Mouse (Mus musculus) gonadal fat pad, adult 2 months (tissue): ENCODE results near the gene Gm15217. TPM values are rescaled to one million over a fixed set of nuclear protein-coding genes. Genes with fewer than 3 reads are reported as not detected.

Experiments
- DNase-seq: peaks from one replicate; pipeline ENCODE4 v3.0.0-alpha.2; 2012; ENCODE audit warnings: low read depth
- polyA plus RNA-seq: library from polyadenylated mRNA; depleted of rRNA; stranded (reverse); fragments of >200 nt; gene quantifications from 2 replicates; pipeline ENCODE4 v1.2.3, GENCODE M21; 2012; rRNA removed

Gene Gm15217
- polyA plus RNA-seq, 1 experiment: 0.27 TPM

DNA sequence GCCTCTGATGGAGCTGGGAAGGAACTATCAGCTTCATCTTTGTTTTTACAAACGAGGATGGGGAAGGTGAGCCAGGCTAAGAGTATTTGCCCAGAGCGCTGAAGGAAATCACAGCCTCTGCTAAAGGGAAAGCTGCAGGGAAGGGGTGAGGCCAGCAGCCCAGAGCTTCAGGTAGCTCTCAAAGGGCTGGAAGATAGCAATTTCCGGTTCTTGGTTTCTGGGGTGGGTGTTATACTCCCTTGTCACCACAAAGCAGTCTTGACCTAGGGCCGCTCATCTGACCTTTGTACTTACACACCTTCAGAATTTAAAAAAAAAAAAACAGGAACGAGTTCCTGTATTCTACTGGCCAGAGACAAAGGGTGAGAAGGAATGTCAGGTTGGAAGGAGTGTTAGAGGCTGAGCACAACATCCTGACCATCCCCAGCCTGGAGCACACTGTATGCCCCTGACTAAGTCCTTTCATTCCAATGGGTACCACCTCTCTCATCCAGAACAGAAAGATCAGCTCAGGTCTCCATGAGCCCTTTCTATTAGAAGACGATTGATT, 12.5 kb downstream of the Gm15217 start:
- no peak for DNase-seq

- no peak for DNase-seq
Measured at GRCm38 (mm10) chr14:46398091-46398695, 19.0 kb downstream of the Gm15217 start.

GRCm38 (mm10) chr14:46399925-46400324, 20.7 kb downstream of the Gm15217 start:
- DNase-seq: no peak

DNA sequence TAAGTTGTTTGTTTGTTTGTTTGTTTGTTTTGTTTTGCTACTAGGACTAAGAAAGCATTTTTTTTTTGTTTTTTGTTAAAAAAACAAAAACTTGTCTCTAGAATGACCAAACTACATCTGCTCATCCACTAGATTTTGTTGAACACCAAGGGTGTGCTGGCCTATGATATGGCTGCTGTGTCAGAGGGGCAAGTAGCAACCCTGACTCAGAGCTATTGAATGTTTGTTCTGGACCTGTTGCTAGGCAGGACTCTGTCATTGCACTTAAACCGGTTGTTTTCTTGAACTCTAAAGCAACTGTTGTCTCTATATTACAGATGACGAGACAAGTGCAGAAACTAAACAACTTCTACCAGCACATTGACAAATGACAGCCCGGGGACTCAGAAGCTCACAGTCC, 29.1 kb downstream of the Gm15217 start:
- DNase-seq: no peak

GRCm38 (mm10) chr14:46409016-46409415, 29.8 kb downstream of the Gm15217 start:
- DNase-seq: no peak

DNA sequence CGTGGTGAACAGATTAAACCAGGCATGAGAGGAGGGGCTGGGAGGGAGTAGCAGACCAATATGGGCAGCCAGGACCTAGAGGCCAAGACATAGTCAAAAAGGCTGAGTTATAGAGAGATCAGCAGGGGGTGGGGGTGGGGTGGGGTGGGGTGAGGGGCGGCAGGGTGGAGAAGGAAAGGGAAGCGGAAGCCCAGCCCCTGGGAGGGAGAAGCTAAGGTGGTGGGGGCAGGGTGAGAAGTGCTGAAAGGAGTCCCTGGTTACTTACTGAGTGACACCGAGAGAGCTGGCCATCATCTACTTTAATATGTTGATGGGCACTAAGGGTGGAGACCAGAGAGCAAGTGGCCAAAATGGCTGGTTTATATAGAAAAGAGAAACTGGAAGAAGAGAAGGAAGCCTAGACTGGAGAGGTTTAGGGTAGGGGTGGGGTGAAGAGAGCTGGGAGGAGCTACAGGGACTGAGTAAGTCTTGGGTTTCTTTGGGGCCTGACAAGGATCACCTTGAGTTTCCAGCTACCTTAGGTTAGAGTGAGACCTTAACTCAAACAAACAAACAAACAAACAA, 31.4 kb downstream of the Gm15217 start:
- no peak for DNase-seq

DNA sequence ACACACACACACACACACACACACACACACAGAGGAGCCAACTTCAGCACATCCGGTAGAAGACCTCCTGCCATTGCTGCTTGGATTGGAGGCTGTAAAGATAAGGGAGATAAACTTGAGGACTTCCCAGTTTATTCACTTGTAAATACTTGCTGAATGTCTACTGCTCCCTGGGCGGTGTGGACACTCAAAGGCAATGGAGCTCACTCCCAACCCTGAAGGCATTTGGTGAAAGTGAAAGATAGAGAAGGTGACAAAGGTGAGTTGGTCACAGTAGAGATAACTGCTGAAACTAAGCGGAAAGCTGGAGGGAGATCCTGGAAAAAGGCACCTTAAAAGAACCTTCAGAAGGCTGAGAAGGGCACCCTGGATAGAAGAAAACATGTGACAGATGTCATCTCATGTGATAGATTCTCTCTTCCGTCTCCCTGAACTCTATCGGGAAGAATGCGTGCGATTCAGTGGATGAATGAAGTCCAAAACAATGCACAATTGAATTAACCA, 33.3 kb downstream of the Gm15217 start:
- no peak for DNase-seq

- DNase-seq: no peak
Measured at GRCm38 (mm10) chr14:46418371-46419097, 39.3 kb downstream of the Gm15217 start.

DNA sequence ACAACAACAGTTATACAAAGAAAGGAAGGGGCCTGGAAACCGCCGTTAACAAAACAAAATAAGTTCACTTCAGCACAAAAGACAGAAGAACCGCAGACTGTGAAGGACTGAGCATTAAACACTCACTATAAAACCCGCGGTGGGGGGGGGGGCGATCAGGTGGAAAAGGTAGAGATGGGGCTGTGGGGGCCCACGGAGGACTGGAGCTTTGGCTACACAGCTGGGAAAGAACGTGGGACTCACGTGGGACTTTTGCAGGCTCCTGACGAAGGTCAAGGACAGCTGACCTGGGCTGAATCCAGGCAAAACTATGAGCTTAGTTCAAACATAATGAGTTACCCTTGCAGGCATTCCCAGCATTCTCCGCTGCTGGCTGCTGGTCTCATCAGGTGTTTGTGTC, 40.1 kb downstream of the Gm15217 start:
- no peak for DNase-seq

DNA sequence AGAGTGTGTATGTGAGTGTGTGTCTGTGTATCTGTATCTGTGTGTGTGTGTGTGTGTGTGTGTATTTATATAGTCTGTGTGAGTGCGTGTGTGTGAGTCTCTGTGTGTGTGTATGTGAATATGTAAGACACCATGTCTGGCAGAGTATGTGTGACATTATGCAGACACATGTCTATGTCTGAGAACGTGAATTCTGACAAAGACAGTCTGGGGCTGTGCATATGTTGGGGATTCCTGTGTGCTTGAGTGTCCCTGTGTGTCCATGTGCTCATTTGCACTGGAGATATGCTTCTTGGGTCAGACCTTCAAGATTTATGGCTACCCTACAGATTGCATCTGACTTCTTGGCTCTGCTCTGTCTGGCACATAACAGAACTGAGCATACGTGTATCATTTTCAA, 42.6 kb downstream of the Gm15217 start:
- DNase-seq: no peak

GRCm38 (mm10) chr14:46427251-46427650, 48.0 kb downstream of the Gm15217 start:
- no peak for DNase-seq

DNA sequence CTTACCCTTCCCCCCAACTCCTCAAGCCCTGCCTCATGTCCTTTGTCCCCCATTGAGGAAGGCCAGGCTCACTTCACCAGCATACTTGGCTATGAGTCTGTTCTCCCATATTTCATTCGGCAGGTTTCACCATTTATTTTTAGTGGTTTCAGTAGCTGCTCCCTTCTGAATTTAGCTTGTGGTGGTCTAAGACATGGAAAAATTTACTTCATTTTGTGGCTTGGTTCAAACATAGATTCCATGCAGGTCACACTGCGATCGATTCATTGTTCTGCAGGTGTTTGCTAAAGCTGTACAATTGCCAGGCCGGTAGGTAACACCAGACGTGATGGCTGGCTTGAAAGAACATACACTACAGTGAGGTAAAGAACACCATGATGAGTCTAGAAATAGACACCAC, 51.0 kb downstream of the Gm15217 start:
- DNase-seq: no peak

Other genes with a start within 250 kb of the Gm15217 start
- gene Bmp4, start 11.3 kb downstream of the Gm15217 start, polyA plus RNA-seq: 28.0 and 35.0 TPM in 2 replicates